Mouse (Mus musculus) lung, postnatal 0 days (tissue): ENCODE measurements at regions not wholly inside any gene's neighbourhood (a gene's known extent, or its start where the extent isn't known, plus 50 kb on each side); places are given as distances from the start of the nearest gene placed in this dataset.

ENCODE experiments used
- ATAC-seq: fragments of 200-750 bp; cut with Nextera tagmentation; 2 replicates; pipeline ENCODE4 v1.8.0; 2017; ENCODE audit warnings: moderate library complexity
- DNase-seq: peaks from one replicate; pipeline ENCODE4 v3.0.0-alpha.2; 2016; ENCODE audit warnings: low spot score
- H3K27ac ChIP-seq: fragments of 300-500 bp; sonication (generic); 2 replicates; pipeline ENCODE4 v1.5.1; 2014; ENCODE audit warnings: antibody characterized with exemption, mild to moderate bottlenecking, low read length, mixed read lengths
- H3K27me3 ChIP-seq: fragments of 300-500 bp; sonication (generic); replicated peaks from 2 replicates; pipeline ENCODE4 v1.6.1; 2014; ENCODE audit warnings: low read length, mixed read lengths; ENCODE audit not compliant: insufficient read depth
- H3K36me3 ChIP-seq: fragments of 300-500 bp; sonication (generic); 2 replicates; pipeline ENCODE4 v1.6.1; 2014; ENCODE audit warnings: low read length, mixed read lengths; ENCODE audit not compliant: insufficient read depth
- H3K4me1 ChIP-seq: fragments of 300-500 bp; sonication (generic); 2 replicates; pipeline ENCODE4 v1.6.1; 2014; ENCODE audit warnings: antibody characterized with exemption, low read depth, low read length, mixed read lengths; ENCODE audit not compliant: insufficient read depth
- H3K4me2 ChIP-seq: fragments of 300-500 bp; sonication (generic); replicated peaks from 2 replicates; pipeline ENCODE4 v1.6.1; 2014; ENCODE audit warnings: low read depth, mild to moderate bottlenecking, low read length, moderate library complexity, mixed read lengths
- H3K4me3 ChIP-seq: fragments of 300-500 bp; sonication (generic); 2 replicates; pipeline ENCODE4 v1.5.1; 2014; ENCODE audit warnings: low read depth, low read length
- H3K9ac ChIP-seq: fragments of 300-500 bp; sonication (generic); replicated peaks from 2 replicates; pipeline ENCODE4 v1.6.1; 2014; ENCODE audit warnings: low read depth, mild to moderate bottlenecking
- H3K9me3 ChIP-seq: fragments of 300-500 bp; sonication (generic); 2 replicates; pipeline ENCODE4 v1.6.1; 2016; ENCODE audit warnings: low read length, mixed read lengths
- CTCF ChIP-seq: IDR thresholded peaks from 2 replicates; pipeline ENCODE4 v1.5.1; 2016; ENCODE audit warnings: antibody characterized with exemption, mild to moderate bottlenecking
- EP300 ChIP-seq: IDR thresholded peaks from 2 replicates; pipeline ENCODE4 v1.6.1; 2016; ENCODE audit warnings: antibody characterized with exemption, mild to moderate bottlenecking, control low read depth
- WGBS: fragments of 180-500 bp; shearing (Covaris S2); extraction: QIAGEN DNeasy Blood & Tissue Kit; methylation state at CpG from one replicate; pipeline ENCODE4 v1.1.7; 2014; 5-methylcytosine and 5-hydroxymethylcytosine counted together

- DNase-seq (no peak), ATAC-seq (no peak)
- Histone ChIP-seq H3K9me3 (no peaks in the 10 kb centered on the region), H3K4me2 (no peak overlapping the region), H3K4me3 (no peak overlapping the region), H3K9ac (no peak overlapping the region), H3K27ac (no peak overlapping the region), H3K36me3 (no peaks in the 10 kb centered on the region), H3K4me1 (no peaks in the 10 kb centered on the region), H3K27me3 (no peaks in the 10 kb centered on the region)
- no peak for TF ChIP-seq EP300
- no peak for TF ChIP-seq CTCF
- WGBS = 74% methylated on average over 3 of the region's 3 CpGs
Observed at GRCm38 (mm10) chr16:76678885-76679284, 305.3 kb upstream of the Nrip1 start.

DNA sequence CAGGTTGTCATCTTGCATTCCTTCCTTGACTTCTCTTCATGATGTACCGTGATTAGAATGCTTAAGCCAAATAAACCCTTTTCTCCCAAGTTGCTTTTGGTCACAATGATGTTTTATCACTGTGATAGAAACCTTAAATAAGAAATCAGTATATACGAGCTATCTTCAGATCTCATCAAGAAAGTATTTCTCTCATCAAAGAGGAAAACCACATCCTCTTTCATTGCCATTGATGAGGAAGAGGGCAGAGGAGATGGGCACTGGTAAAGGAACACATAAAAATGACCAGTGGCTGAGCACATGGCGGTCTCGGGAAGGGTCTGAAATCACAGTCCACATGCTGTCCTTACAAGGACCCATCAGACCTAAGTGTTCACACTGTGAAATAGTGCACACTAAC lies 296.2 kb upstream of the Nrip1 start:
- no peak for DNase-seq
- no peaks in the 10 kb centered on the region for H3K36me3 ChIP-seq
- no peak for ATAC-seq
- H3K9ac ChIP-seq = no peak overlapping the region
- 89% methylated on average over 4 of the region's 4 CpGs for WGBS
- H3K4me3 ChIP-seq = no peak overlapping the region
- H3K27ac ChIP-seq = no peak overlapping the region
- H3K4me2 ChIP-seq = no peak overlapping the region
- no peaks in the 10 kb centered on the region for H3K4me1 ChIP-seq
- TF ChIP-seq CTCF (no peak), EP300 (no peak)
- H3K27me3 ChIP-seq = no peaks in the 10 kb centered on the region
- H3K9me3 ChIP-seq = no peaks in the 10 kb centered on the region

- TF ChIP-seq EP300 (no peak), CTCF (no peak)
- no peaks in the 10 kb centered on the region for H3K36me3 ChIP-seq
- H3K27me3 ChIP-seq = no peaks in the 10 kb centered on the region
- no peak overlapping the region for H3K4me3 ChIP-seq
- DNase-seq = no peak
- H3K4me1 ChIP-seq = no peaks in the 10 kb centered on the region
- H3K4me2 ChIP-seq = no peak overlapping the region
- ATAC-seq = no peak
- no peak overlapping the region for H3K27ac ChIP-seq
- no peaks in the 10 kb centered on the region for H3K9me3 ChIP-seq
- H3K9ac ChIP-seq = no peak overlapping the region
- WGBS = 63% methylated on average over 3 of the region's 3 CpGs
Observed at GRCm38 (mm10) chr16:76667046-76667445, 293.4 kb upstream of the Nrip1 start.

- no peaks in the 10 kb centered on the region for H3K4me1 ChIP-seq
- no peak overlapping the region for H3K4me3 ChIP-seq
- DNase-seq (no peak), ATAC-seq (no peak)
- no peaks in the 10 kb centered on the region for H3K9me3 ChIP-seq
- no peaks in the 10 kb centered on the region for H3K27me3 ChIP-seq
- 36% methylated on average over 3 of the region's 3 CpGs for WGBS
- TF ChIP-seq EP300 (no peak), CTCF (no peak)
- H3K9ac ChIP-seq = no peak overlapping the region
- H3K36me3 ChIP-seq = no peaks in the 10 kb centered on the region
- no peak overlapping the region for H3K27ac ChIP-seq
- H3K4me2 ChIP-seq = no peak overlapping the region
Observed at GRCm38 (mm10) chr16:76655106-76655505, 281.5 kb upstream of the Nrip1 start.

GRCm38 (mm10) chr16:76644281-76644680 lies 270.7 kb upstream of the Nrip1 start:
- Histone ChIP-seq H3K4me3 (no peak overlapping the region), H3K36me3 (no peaks in the 10 kb centered on the region), H3K27ac (no peak overlapping the region), H3K9ac (no peak overlapping the region), H3K9me3 (no peaks in the 10 kb centered on the region), H3K4me2 (no peak overlapping the region), H3K27me3 (no peaks in the 10 kb centered on the region), H3K4me1 (no peaks in the 10 kb centered on the region)
- TF ChIP-seq CTCF (no peak), EP300 (no peak)
- DNase-seq (no peak), ATAC-seq (no peak)
- 92% methylated on average over 6 of the region's 6 CpGs for WGBS

GRCm38 (mm10) chr16:76643801-76644200 lies 270.2 kb upstream of the Nrip1 start:
- Histone ChIP-seq H3K36me3 (no peaks in the 10 kb centered on the region), H3K27ac (no peak overlapping the region), H3K4me2 (no peak overlapping the region), H3K9me3 (no peaks in the 10 kb centered on the region), H3K9ac (no peak overlapping the region), H3K4me1 (no peaks in the 10 kb centered on the region), H3K4me3 (no peak overlapping the region), H3K27me3 (no peaks in the 10 kb centered on the region)
- 95% methylated on average over 9 of the region's 9 CpGs for WGBS
- no peak for ATAC-seq
- DNase-seq = no peak
- TF ChIP-seq EP300 (no peak), CTCF (no peak)

- H3K27me3 ChIP-seq = no peaks in the 10 kb centered on the region
- WGBS = 91% methylated on average over 9 of the region's 9 CpGs
- ATAC-seq = no peak
- no peaks in the 10 kb centered on the region for H3K9me3 ChIP-seq
- H3K4me1 ChIP-seq = no peaks in the 10 kb centered on the region
- DNase-seq = no peak
- H3K4me2 ChIP-seq = no peak overlapping the region
- TF ChIP-seq EP300 = no peak
- no peak overlapping the region for H3K27ac ChIP-seq
- no peak overlapping the region for H3K4me3 ChIP-seq
- no peak overlapping the region for H3K9ac ChIP-seq
- no peaks in the 10 kb centered on the region for H3K36me3 ChIP-seq
Observed at GRCm38 (mm10) chr16:76635169-76635568, 261.5 kb upstream of the Nrip1 start.
